Mouse (Mus musculus): Measurements from ENCODE around the gene Jund. TPM values are rescaled to one million over a fixed set of nuclear protein-coding genes. Genes with fewer than 3 reads are reported as not detected.
A peak's percentile ranks its signal among the peaks of the same experiment; 100 is the strongest.

Jund gene
- polyA plus RNA-seq, 1 experiment: not detected

DNA sequence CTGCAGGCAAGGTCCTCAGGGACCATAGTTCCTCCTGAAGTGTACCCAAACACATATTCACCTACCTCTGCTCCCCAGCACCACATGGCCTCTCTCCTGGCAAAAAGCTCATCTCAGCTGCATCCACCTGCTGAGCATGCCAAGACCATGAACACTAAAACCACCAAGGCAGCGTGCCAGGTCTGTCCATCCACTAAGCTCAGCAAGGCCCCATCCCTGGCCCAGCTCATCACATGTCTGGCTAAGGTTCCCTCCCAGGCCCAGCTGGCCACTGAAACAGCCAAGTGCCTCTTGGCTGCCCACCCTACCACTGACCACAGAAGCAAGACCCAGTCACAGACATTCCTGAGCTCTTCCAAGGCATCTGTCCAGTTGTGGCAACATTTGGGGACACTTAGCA, 11.5 kb downstream of the Jund start:
- 76% methylated on average over 1 of the region's 1 CpGs for WGBS
- TF ChIP-seq CTCF (IDR thresholded peaks at IDR 0.05; ENCODE audit: insufficient read depth, low read depth, low read length) (no peak), POLR2A (IDR thresholded peaks at IDR 0.05; ENCODE audit: insufficient read depth, low read depth, low read length) (no peak)
- H3K27ac ChIP-seq (ENCODE audit: insufficient read depth, low read depth, low read length): no peak overlapping the region
- no peak overlapping the region for H3K4me3 ChIP-seq (ENCODE audit: insufficient read depth, low read depth, low read length)
- H3K4me1 ChIP-seq (ENCODE audit: control insufficient read depth, insufficient read depth, low read length): no peaks in the 10 kb centered on the region

DNA sequence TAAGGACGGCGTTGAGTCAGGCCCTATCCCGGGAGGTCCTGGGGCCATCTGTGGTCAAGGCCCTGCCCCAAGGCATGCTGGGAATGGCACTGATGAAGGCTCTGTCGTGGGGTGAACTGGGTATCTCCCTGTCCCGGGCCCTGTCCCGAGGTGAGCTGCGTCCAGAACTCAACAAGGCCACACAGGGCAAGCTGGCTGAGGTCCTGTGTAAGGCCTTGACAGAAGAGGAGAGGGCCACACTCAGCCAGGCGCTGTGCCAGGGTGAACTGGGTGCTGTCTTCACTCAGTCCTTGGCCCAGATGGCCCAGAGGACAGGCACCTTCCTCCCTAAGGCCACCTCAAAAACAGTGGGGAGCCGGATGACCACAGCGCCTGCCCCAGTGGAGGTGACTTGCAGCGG, 12.3 kb downstream of the Jund start:
- Histone ChIP-seq H3K27ac (ENCODE audit: insufficient read depth, low read depth, low read length) (no peak overlapping the region), H3K4me1 (ENCODE audit: control insufficient read depth, insufficient read depth, low read length) (no peaks in the 10 kb centered on the region), H3K4me3 (ENCODE audit: insufficient read depth, low read depth, low read length) (no peak overlapping the region)
- TF ChIP-seq POLR2A (IDR thresholded peaks at IDR 0.05; ENCODE audit: insufficient read depth, low read depth, low read length): no peak
- TF ChIP-seq CTCF (IDR thresholded peaks at IDR 0.05; ENCODE audit: insufficient read depth, low read depth, low read length): no peak
- 84% methylated on average over 11 of the region's 11 CpGs for WGBS

DNA sequence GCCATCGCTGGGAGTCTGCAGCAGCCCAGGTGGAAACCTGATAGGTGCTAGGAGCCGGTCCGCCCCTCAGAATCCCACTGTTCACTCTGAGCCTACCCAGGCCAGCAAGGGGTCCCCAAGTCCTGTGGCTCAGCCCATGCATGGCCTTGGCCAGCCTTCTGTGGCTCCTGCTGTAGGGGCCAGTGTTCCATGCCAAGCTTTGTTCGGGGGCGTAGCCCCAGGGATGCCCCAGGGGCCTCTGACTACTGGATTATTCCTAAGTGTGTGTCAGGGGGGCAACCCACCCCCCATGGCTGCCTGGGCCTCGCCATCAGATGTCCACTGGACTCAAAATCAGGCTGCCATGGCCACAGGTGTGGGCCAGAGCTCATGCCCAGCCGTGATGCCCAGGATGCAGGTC, 15.2 kb downstream of the Jund start:
- peaks cover 6% of the 10 kb centered on the region for H3K4me1 ChIP-seq (ENCODE audit: control insufficient read depth, insufficient read depth, low read length)
- WGBS: 83% methylated on average over 7 of the region's 7 CpGs
- H3K27ac ChIP-seq (ENCODE audit: insufficient read depth, low read depth, low read length): no peak overlapping the region
- no peak overlapping the region for H3K4me3 ChIP-seq (ENCODE audit: insufficient read depth, low read depth, low read length)
- TF ChIP-seq POLR2A (IDR thresholded peaks at IDR 0.05; ENCODE audit: insufficient read depth, low read depth, low read length): no peak
- TF ChIP-seq CTCF (IDR thresholded peaks at IDR 0.05; ENCODE audit: insufficient read depth, low read depth, low read length): no peak

DNA sequence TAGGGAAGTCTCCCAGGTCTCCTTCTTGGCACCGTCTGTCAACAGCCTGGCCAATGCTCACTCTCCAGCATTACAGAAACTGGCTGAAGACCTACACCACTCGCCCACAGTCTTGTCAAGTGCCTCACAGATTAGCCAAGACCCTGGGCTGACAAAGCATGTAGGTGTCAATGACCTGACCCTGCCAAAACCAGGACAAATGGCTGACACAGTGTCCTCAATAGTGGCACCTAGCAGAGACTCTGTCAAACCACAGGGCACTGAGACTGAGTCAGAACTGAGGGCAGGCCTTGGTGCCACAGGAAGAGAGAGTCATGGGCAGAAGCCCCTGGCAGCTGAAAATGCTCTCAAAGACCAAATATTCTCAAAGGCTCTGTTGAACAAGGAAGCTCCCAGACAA, 16.3 kb downstream of the Jund start:
- H3K4me3 ChIP-seq (ENCODE audit: insufficient read depth, low read depth, low read length): no peak overlapping the region
- H3K4me1 ChIP-seq (ENCODE audit: control insufficient read depth, insufficient read depth, low read length): peaks cover 6% of the 10 kb centered on the region
- TF ChIP-seq POLR2A (IDR thresholded peaks at IDR 0.05; ENCODE audit: insufficient read depth, low read depth, low read length) (no peak), CTCF (IDR thresholded peaks at IDR 0.05; ENCODE audit: insufficient read depth, low read depth, low read length) (no peak)
- H3K27ac ChIP-seq (ENCODE audit: insufficient read depth, low read depth, low read length): no peak overlapping the region
- WGBS: 86% methylated on average over 2 of the region's 2 CpGs

DNA sequence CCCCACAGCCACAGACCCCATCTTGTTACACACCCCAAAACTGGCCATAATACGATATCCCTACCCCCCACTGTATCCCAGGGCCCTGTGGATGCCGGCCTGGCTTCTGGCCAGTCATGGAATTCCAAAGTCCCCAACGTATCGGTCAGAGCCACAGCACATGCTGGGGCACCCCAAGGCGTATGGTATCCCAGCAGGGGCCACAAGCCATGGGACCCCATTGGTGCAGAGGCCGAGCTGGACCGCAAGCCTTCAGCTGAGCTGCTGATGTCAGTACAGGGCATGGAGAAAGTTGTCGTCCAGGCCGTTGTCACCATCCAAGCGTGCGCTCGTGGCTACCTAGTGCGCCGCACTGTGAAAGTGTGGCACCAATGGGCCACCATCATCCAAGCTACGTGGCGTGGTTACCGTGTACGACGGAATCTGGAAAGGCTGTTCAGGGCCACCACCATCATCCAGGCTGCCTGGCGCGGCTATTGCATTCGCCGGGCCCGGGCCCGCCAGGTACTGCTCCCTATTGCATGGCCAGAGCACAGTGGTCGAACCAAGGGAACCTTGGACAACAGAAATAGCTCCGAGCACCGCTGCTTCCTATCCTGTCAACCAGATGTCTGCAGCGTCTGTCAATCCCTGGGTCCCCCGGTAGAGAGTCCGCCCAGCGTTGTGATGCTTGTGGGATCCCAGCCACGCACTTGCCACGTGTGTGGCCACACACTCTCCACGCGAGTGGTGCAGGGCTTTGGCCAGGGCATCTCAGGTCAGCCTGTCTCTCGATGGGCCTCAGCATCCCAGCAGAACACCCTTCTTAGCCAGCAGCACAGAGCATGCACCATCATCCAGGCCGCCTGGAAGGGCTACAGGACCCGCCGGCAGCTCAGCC, 18.0 kb downstream of the Jund start:
- Histone ChIP-seq H3K4me1 (ENCODE audit: control insufficient read depth, insufficient read depth, low read length) (peaks cover 6% of the 10 kb centered on the region), H3K4me3 (ENCODE audit: insufficient read depth, low read depth, low read length) (no peak overlapping the region), H3K27ac (ENCODE audit: insufficient read depth, low read depth, low read length) (no peak overlapping the region)
- 89% methylated on average over 40 of the region's 40 CpGs for WGBS
- TF ChIP-seq CTCF (IDR thresholded peaks at IDR 0.05; ENCODE audit: insufficient read depth, low read depth, low read length): no peak
- no peak for TF ChIP-seq POLR2A (IDR thresholded peaks at IDR 0.05; ENCODE audit: insufficient read depth, low read depth, low read length)

DNA sequence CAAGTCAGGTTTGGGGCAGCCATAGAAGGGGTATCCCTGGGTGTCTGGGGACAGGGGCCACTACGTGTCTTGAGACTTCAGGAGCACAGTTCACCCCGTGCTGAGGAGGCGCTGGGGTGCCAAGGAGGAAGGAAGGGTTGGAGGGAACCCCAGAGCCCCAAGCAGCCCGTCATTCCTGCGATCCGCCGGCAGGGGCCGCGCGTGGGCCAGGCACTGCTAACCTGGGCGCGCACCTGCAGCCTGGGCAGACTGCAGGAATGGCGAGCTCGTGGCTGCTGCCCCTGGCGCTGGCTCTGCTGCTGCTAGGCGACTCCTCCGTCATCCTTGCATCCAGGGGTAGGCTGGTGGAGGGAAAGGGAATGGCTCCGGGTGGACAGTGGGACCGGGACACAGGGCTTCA, 19.5 kb downstream of the Jund start, which contains the start of gene Gm3336:
Gm3336 (plus strand) TSS at position 247 of the 400 bp plus-strand sequence.
- no peak for TF ChIP-seq POLR2A (IDR thresholded peaks at IDR 0.05; ENCODE audit: insufficient read depth, low read depth, low read length)
- peak; percentile 75 for TF ChIP-seq CTCF (IDR thresholded peaks at IDR 0.05; ENCODE audit: insufficient read depth, low read depth, low read length)
- whole genome bisulfite sequencing: 3% methylated on average over 19 of the region's 19 CpGs
- no peak within 1 kb of the TSS for H3K4me3 ChIP-seq (ENCODE audit: insufficient read depth, low read depth, low read length)
- H3K4me1 ChIP-seq (ENCODE audit: control insufficient read depth, insufficient read depth, low read length): peaks cover 6% of the 10 kb centered on the region
- H3K27ac ChIP-seq (ENCODE audit: insufficient read depth, low read depth, low read length): no peak within 1 kb of the TSS

DNA sequence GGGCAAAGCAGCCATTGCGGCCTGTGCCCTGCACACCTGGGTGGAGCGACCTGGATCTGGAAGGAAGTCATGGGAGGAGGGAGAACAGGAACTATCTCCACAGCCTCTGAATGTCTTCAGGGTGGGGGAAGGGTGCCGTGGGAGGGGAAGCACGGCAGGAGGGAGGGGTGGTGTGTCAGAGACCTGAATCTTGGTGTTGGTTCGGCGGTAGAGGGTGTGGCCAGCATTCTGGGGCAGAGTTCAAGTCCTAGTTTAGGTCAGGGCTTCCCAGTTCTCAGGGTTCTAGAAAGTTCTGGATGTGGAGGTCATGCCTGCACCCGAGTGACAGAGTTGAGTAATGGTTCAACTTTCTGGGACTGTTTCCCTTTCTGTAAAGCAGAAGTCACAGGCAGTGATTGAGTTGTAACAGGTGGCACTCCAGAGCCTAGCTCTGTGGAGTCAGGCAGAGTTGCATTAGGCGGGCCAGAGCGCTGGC, 21.1 kb downstream of the Jund start:
- peaks cover 6% of the 10 kb centered on the region for H3K4me1 ChIP-seq (ENCODE audit: control insufficient read depth, insufficient read depth, low read length)
- no peak overlapping the region for H3K27ac ChIP-seq (ENCODE audit: insufficient read depth, low read depth, low read length)
- H3K4me3 ChIP-seq (ENCODE audit: insufficient read depth, low read depth, low read length): no peak overlapping the region
- no peak for TF ChIP-seq CTCF (IDR thresholded peaks at IDR 0.05; ENCODE audit: insufficient read depth, low read depth, low read length)
- WGBS: 67% methylated on average over 9 of the region's 9 CpGs

DNA sequence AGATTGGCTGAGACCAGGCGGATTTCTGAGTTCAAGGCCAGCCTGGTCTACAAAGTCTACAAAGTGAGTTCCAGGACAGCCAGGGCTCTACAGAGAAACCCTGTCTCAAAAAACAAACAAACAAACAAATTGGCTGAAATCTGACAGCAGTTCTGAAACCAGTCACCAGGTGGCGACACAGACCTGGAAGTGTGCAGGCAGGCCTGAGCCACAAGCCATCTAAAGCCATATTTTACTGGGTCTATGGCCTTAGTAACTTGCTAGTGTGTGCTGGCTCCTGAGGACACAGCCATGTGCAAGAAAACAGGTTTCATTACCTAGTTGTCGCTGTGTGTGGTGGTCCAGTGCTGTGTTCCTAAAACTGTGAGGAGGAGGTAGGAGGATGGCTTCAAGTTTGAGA, 22.0 kb downstream of the Jund start:
- Histone ChIP-seq H3K4me1 (ENCODE audit: control insufficient read depth, insufficient read depth, low read length) (peaks cover 6% of the 10 kb centered on the region), H3K4me3 (ENCODE audit: insufficient read depth, low read depth, low read length) (no peak overlapping the region), H3K27ac (ENCODE audit: insufficient read depth, low read depth, low read length) (no peak overlapping the region)
- 3% methylated on average over 3 of the region's 3 CpGs for WGBS
- TF ChIP-seq POLR2A (IDR thresholded peaks at IDR 0.05; ENCODE audit: insufficient read depth, low read depth, low read length) (no peak), CTCF (IDR thresholded peaks at IDR 0.05; ENCODE audit: insufficient read depth, low read depth, low read length) (peak; percentile 67)

DNA sequence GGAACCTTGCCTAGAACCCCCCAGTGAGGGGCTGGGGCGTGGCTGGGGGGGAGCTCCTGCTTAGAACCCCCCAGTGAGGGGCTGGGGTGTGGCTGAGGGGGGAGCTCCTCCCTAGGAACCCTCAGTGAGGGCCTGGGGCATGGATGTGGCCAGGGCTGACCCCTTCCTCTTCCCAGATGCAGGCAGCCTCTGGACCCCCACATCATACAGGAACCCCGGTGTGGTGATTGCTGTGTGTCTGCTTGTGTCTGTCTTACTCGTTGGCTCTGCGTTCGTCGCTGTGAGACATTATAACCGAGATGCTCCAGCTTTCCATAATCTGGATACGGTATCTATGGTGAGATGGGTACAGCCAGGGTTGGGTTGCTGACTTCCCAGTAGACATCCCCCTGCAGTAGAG, 22.9 kb downstream of the Jund start:
- Histone ChIP-seq H3K4me1 (ENCODE audit: control insufficient read depth, insufficient read depth, low read length) (peaks cover 6% of the 10 kb centered on the region), H3K4me3 (ENCODE audit: insufficient read depth, low read depth, low read length) (no peak overlapping the region), H3K27ac (ENCODE audit: insufficient read depth, low read depth, low read length) (no peak overlapping the region)
- TF ChIP-seq CTCF (IDR thresholded peaks at IDR 0.05; ENCODE audit: insufficient read depth, low read depth, low read length) (no peak), POLR2A (IDR thresholded peaks at IDR 0.05; ENCODE audit: insufficient read depth, low read depth, low read length) (no peak)
- WGBS: 88% methylated on average over 8 of the region's 8 CpGs
